Mouse (Mus musculus): ENCODE data around the gene Ccser2. TPM values are rescaled to one million over a fixed set of nuclear protein-coding genes. Genes with fewer than 3 reads are reported as not detected.

Ccser2 gene
- polyA plus RNA-seq, 1 experiment from 2014 or later: 53.1 TPM

GRCm38 (mm10) chr14:36932038-36932437, 36.5 kb downstream of the Ccser2 start:
- no peak overlapping the region for H3K9ac ChIP-seq (ENCODE audit: low read length)
- H3K27ac ChIP-seq (ENCODE audit: low read depth, low read length): no peak overlapping the region
- H3K27me3 ChIP-seq (replicated peaks; ENCODE audit: control insufficient read depth, insufficient read depth, low read length): no peaks in the 10 kb centered on the region
- H3K4me1 ChIP-seq (ENCODE audit: control insufficient read depth, insufficient read depth, low read length): no peaks in the 10 kb centered on the region
- no peaks in the 10 kb centered on the region for H3K9me3 ChIP-seq (replicated peaks; ENCODE audit: control insufficient read depth, low read length)
- no peak overlapping the region for H3K4me3 ChIP-seq (ENCODE audit: low read depth, low read length)
- ATAC-seq (no peak), DNase-seq (ENCODE audit: low spot score) (no peak)
- H3K36me3 ChIP-seq (ENCODE audit: control insufficient read depth, insufficient read depth, low read length): peaks cover 8% of the 10 kb centered on the region; the same call in 1 of the 2 replicates
- no peak overlapping the region for H3K4me2 ChIP-seq (ENCODE audit: low read length)

GRCm38 (mm10) chr14:36923383-36923782, 45.2 kb downstream of the Ccser2 start:
- H3K27me3 ChIP-seq (replicated peaks; ENCODE audit: control insufficient read depth, insufficient read depth, low read length): no peaks in the 10 kb centered on the region
- H3K36me3 ChIP-seq (ENCODE audit: control insufficient read depth, insufficient read depth, low read length): peaks cover 10% of the 10 kb centered on the region; the same call in 1 of the 2 replicates
- H3K9me3 ChIP-seq (replicated peaks; ENCODE audit: control insufficient read depth, low read length): no peaks in the 10 kb centered on the region
- H3K4me3 ChIP-seq (ENCODE audit: low read depth, low read length): no peak overlapping the region
- no peak overlapping the region for H3K27ac ChIP-seq (ENCODE audit: low read depth, low read length)
- no peak overlapping the region for H3K9ac ChIP-seq (ENCODE audit: low read length)
- DNase-seq (ENCODE audit: low spot score): no peak
- WGBS: 93% methylated on average over 3 of the region's 3 CpGs
- ATAC-seq: no peak
- no peaks in the 10 kb centered on the region for H3K4me1 ChIP-seq (ENCODE audit: control insufficient read depth, insufficient read depth, low read length)
- no peak overlapping the region for H3K4me2 ChIP-seq (ENCODE audit: low read length)

DNA sequence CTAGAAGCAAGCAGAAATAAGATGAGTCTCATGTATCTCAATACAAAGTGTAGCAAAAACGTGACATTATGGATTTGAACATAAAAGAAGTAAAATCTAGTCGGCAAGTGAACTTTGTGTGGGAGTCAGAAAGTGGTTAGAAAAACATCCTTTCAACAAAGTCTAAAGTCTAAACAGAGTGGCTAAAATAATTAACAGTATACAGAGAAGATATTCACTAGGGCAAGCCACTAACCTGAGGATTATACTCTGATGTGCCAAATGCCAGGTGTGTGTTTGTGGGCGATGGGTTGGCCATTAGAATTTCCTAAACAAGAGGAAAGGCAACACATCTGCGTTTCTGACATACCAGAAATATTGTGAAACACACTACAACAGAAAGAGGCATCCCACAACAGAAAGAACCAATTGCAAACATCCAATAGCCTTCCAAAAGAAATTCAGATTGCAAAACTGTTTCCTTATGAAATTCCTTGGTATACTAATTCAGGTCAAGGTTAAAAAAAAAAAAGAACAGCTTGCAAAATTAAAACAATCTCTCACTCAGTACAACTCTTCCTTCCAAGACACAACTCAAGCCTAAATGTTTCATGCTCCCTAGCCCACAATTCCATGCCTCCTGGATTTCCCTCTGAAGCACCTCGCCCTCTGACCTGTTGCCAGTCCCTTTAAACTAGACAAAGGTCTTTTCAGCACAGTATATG, 47.1 kb downstream of the Ccser2 start:
- Histone ChIP-seq H3K27ac (ENCODE audit: low read depth, low read length) (no peak overlapping the region), H3K9me3 (replicated peaks; ENCODE audit: control insufficient read depth, low read length) (no peaks in the 10 kb centered on the region), H3K9ac (ENCODE audit: low read length) (no peak overlapping the region), H3K4me3 (ENCODE audit: low read depth, low read length) (no peak overlapping the region), H3K27me3 (replicated peaks; ENCODE audit: control insufficient read depth, insufficient read depth, low read length) (no peaks in the 10 kb centered on the region), H3K4me1 (ENCODE audit: control insufficient read depth, insufficient read depth, low read length) (no peaks in the 10 kb centered on the region), H3K4me2 (ENCODE audit: low read length) (no peak overlapping the region), H3K36me3 (ENCODE audit: control insufficient read depth, insufficient read depth, low read length) (peaks cover 8% of the 10 kb centered on the region; the same call in 1 of the 2 replicates)
- WGBS: 92% methylated on average over 5 of the region's 5 CpGs
- no peak for DNase-seq (ENCODE audit: low spot score)
- ATAC-seq: no peak

DNA sequence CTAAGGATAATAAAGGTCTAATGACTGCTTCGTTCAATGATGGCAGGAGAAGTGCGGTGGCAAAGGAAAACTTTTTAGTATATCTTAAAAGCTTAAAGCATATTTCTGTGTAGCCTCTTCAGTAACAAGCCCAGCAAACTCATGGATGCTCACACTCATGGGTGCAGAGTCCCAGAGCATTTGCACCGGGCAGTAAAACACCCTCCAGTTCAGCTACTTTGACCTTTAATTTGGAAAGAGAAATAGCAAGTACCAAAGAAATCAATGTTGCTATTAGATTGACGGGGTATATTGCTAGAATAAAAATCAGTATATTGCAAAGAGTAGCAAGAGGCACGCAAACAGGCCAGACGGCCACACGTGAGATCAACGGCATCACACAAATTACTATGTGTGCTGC, 48.7 kb downstream of the Ccser2 start:
- Histone ChIP-seq H3K9ac (ENCODE audit: low read length) (no peak overlapping the region), H3K36me3 (ENCODE audit: control insufficient read depth, insufficient read depth, low read length) (peaks cover 5% of the 10 kb centered on the region; the same call in 1 of the 2 replicates), H3K27ac (ENCODE audit: low read depth, low read length) (no peak overlapping the region), H3K4me1 (ENCODE audit: control insufficient read depth, insufficient read depth, low read length) (no peaks in the 10 kb centered on the region), H3K27me3 (replicated peaks; ENCODE audit: control insufficient read depth, insufficient read depth, low read length) (no peaks in the 10 kb centered on the region), H3K9me3 (replicated peaks; ENCODE audit: control insufficient read depth, low read length) (no peaks in the 10 kb centered on the region), H3K4me2 (ENCODE audit: low read length) (no peak overlapping the region), H3K4me3 (ENCODE audit: low read depth, low read length) (no peak overlapping the region)
- ATAC-seq: no peak
- 97% methylated on average over 8 of the region's 8 CpGs for WGBS
- DNase-seq (ENCODE audit: low spot score): no peak

GRCm38 (mm10) chr14:36919146-36919545, 49.4 kb downstream of the Ccser2 start:
- DNase-seq (ENCODE audit: low spot score) (peak; percentile 33), ATAC-seq (peak; percentile 75)
- Histone ChIP-seq H3K27ac (ENCODE audit: low read depth, low read length) (peak overlapping the region; percentile 65; the same call in 1 of the 2 replicates), H3K4me2 (ENCODE audit: low read length) (peak overlapping the region; percentile 0; the same call in 1 of the 2 replicates), H3K4me3 (ENCODE audit: low read depth, low read length) (no peak overlapping the region), H3K9ac (ENCODE audit: low read length) (peak overlapping the region; percentile 44), H3K4me1 (ENCODE audit: control insufficient read depth, insufficient read depth, low read length) (no peaks in the 10 kb centered on the region), H3K36me3 (ENCODE audit: control insufficient read depth, insufficient read depth, low read length) (no peaks in the 10 kb centered on the region; the same call in 1 of the 2 replicates), H3K27me3 (replicated peaks; ENCODE audit: control insufficient read depth, insufficient read depth, low read length) (no peaks in the 10 kb centered on the region), H3K9me3 (replicated peaks; ENCODE audit: control insufficient read depth, low read length) (no peaks in the 10 kb centered on the region)
- WGBS: 55% methylated on average over 13 of the region's 13 CpGs

GRCm38 (mm10) chr14:36915203-36915602, 53.4 kb downstream of the Ccser2 start:
- Histone ChIP-seq H3K9ac (ENCODE audit: low read length) (no peak overlapping the region), H3K9me3 (replicated peaks; ENCODE audit: control insufficient read depth, low read length) (no peaks in the 10 kb centered on the region), H3K27me3 (replicated peaks; ENCODE audit: control insufficient read depth, insufficient read depth, low read length) (no peaks in the 10 kb centered on the region), H3K4me3 (ENCODE audit: low read depth, low read length) (no peak overlapping the region), H3K27ac (ENCODE audit: low read depth, low read length) (no peak overlapping the region), H3K36me3 (ENCODE audit: control insufficient read depth, insufficient read depth, low read length) (no peaks in the 10 kb centered on the region; the same call in 1 of the 2 replicates), H3K4me2 (ENCODE audit: low read length) (no peak overlapping the region), H3K4me1 (ENCODE audit: control insufficient read depth, insufficient read depth, low read length) (no peaks in the 10 kb centered on the region)
- ATAC-seq (no peak), DNase-seq (ENCODE audit: low spot score) (no peak)
- WGBS: 91% methylated on average over 6 of the region's 6 CpGs

DNA sequence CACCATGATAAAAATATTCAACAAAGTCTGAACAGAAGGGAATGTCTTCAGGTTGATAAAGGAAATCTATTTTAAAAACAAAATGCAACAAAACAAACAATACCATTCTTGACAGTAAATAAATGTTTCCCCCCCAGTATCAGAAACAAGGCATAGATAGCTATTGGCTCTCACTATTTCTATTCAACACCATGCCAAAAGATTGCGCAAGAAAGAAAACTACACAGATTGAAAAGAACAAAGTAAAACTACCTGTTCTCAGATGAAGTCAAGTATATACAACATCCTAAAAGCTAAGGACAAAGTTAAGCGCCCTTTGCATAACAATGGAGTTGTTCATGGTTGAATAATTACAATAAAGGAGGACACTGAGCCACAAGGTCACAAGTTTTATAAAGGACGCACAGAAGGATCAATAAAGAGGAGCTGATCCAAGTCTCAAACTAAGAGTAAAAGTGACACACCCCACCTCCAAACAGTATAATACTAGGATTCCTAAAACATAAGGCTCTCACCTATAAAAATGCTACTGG, 54.0 kb downstream of the Ccser2 start:
- Histone ChIP-seq H3K9me3 (replicated peaks; ENCODE audit: control insufficient read depth, low read length) (no peaks in the 10 kb centered on the region), H3K4me3 (ENCODE audit: low read depth, low read length) (no peak overlapping the region), H3K9ac (ENCODE audit: low read length) (no peak overlapping the region), H3K4me1 (ENCODE audit: control insufficient read depth, insufficient read depth, low read length) (no peaks in the 10 kb centered on the region), H3K27ac (ENCODE audit: low read depth, low read length) (no peak overlapping the region), H3K36me3 (ENCODE audit: control insufficient read depth, insufficient read depth, low read length) (no peaks in the 10 kb centered on the region; the same call in 1 of the 2 replicates), H3K27me3 (replicated peaks; ENCODE audit: control insufficient read depth, insufficient read depth, low read length) (no peaks in the 10 kb centered on the region), H3K4me2 (ENCODE audit: low read length) (no peak overlapping the region)
- DNase-seq (ENCODE audit: low spot score) (no peak), ATAC-seq (no peak)
- WGBS: 77% methylated on average over 3 of the region's 3 CpGs

DNA sequence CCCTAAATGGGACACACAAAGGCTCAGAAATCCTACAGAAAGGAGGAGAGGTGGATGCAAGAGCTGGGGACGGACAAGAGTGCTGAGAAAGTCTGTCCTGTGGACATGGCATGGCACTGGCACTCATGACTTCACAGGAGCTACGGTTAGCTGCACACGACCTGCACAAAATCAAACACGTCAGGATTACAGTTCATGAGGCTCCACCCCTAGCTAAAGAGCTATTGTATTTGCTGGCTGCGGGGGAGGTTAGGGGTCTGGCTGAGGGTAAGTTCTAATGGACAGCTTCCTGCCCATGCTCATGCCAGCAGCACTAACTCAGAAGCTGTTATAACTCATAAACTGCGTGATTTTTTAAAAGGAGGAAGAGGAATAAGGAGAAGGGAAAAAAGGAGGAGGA, 56.8 kb downstream of the Ccser2 start:
- ATAC-seq: no peak
- DNase-seq (ENCODE audit: low spot score): no peak
- Histone ChIP-seq H3K4me2 (ENCODE audit: low read length) (no peak overlapping the region), H3K36me3 (ENCODE audit: control insufficient read depth, insufficient read depth, low read length) (peaks cover 6% of the 10 kb centered on the region; the same call in 1 of the 2 replicates), H3K4me3 (ENCODE audit: low read depth, low read length) (no peak overlapping the region), H3K27me3 (replicated peaks; ENCODE audit: control insufficient read depth, insufficient read depth, low read length) (no peaks in the 10 kb centered on the region), H3K4me1 (ENCODE audit: control insufficient read depth, insufficient read depth, low read length) (no peaks in the 10 kb centered on the region), H3K9ac (ENCODE audit: low read length) (no peak overlapping the region), H3K27ac (ENCODE audit: low read depth, low read length) (no peak overlapping the region), H3K9me3 (replicated peaks; ENCODE audit: control insufficient read depth, low read length) (no peaks in the 10 kb centered on the region)
- 52% methylated on average over 6 of the region's 6 CpGs for WGBS
